Mouse (Mus musculus) T-helper 2 cell (primary cell): ENCODE measurements around the gene March8.

ENCODE experiments used
- in situ Hi-C: fragments of 300-600 bp; cut with MboI, MseI; formaldehyde crosslinking; loops from one replicate; pipeline ENCODE4 v1.15.1; 2025; ENCODE audit warnings: high pct_unique_total_duplicates

The March8 gene

DNA sequence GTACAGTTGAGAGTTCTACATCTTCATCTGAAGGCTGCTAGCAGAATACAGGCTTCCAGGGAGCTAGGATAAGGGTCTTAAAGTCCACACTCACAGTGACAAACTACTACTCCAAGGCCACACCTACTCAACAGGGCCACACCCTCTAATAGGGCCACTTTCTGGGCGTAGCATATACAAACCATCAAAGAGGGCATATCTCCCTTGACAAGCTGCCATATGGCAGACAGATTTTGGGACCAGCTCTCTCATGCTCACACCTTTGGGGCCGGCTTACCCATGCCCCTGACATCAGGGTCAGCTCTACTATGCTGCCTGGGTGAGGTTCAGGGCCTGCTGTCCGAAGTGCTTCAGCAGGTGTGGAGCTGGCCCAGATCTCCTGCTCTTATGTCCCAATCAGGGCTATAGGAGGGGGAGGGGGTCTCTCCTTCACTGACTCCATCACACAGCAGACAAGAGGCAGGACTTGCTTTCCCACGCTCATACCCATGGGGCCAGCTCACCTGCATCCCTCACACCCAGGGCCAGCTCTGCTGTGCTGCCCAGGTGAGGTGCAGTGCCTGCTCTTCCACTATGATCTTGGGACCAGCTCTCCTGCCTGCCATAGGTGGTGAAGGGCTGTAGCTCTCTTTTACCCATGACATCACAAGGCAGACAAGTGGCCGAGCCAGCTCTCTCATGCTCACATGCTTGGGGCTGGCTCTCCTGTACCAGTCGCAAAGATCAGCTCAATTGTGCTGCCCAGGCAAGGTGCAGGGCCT is 32.6 kb downstream of the March8 start:
- in situ Hi-C loops, result no loop called here

DNA sequence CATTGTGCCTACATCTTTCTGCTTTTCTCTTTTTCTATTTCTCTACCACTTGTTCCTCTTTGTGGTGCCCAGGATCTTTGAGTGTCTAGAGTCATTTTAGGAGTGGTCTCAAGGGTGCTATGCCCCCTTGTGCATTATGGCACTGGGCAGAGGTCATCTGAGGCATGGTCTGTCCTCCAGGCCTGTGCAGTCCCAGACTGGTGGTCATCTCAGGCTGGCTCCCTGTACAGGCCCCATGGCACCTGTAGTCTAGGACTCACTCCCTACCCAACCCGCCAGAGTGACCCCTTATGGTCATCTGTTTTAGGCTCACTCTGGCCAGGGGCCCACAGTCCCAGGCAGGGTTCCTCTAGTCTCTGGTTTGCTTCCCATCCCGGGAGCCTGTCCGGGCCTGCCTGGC is 33.7 kb downstream of the March8 start:
- in situ Hi-C loops, result no loop called here

DNA sequence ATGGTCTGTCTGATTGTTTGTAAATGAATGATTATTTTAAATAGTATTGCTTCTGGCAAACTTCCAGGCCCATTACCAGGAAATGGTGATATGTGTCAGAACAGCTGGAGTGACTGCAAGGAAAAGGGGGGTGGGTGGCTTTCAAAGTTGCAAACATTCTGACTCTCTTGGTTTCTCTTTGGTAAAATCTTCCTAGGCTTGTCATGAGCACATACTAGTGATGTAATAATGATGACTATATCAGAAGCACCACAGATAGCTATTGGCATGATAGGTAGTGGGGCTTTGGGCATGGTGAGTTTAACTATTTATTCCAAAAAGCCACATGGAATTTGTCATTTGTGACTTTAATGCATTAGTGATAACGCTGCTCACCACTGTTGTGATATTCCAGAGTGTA is 36.3 kb downstream of the March8 start:
- in situ Hi-C loops, result no loop called here

DNA sequence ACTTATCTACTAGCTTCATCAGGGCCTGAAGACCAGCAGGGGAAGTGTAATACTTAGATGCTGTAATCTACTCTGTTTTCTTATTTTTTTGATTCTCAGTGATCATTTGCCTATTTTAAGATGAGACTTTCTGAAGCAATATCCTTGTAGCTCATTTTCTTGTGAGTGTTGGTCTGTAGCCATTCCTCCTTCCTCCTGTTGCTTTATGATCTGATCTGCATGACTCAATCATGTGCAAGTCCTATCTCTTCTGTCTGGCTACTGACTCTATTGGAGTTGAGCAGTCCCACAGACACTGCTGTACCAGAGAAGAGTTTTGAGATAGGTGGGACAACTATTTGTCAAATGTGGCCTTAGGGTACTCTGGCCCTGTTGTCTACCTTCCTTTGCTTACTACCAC is 36.8 kb downstream of the March8 start:
- in situ Hi-C loops, result no loop called here

DNA sequence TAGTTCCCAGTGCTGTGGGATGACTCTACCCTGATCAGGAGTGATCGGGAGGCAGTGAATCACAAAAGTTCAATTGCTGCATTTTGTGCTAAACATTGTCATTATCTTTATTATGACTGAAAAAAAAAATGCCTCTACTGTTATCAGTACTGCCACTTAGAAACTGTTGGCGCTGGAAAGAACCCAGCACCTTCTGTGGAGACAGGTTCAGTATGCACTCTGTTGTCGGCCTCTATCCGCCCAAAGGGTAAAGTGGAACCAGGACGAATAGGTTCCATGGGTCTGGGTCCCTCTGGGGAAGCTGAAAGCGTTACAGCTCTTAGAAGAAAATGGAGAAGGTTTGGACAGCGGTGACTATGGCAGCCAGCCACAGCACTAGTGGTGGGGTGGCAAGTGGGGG is 41.1 kb downstream of the March8 start:
- in situ Hi-C loops, result no loop called here

DNA sequence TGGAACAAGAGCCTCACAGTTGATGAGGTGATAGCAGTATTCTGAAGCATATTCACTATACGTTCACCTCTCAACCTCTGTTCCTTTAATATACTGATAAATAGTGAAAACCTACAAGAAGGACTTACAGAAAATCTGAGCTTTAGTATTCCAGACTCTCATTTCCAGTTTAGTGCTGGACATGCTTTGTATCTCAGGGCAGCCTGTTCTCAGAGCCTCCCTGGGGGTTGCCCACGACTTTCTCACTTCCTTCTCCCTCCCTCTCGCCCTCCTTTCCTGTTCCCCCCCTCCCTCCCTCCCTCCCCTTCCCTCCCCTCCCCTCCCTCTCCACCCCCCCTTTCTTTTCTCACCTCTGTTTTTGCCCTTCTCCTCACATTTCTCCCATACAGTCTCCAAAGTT is 42.3 kb downstream of the March8 start:
- in situ Hi-C loops, result no loop called here

DNA sequence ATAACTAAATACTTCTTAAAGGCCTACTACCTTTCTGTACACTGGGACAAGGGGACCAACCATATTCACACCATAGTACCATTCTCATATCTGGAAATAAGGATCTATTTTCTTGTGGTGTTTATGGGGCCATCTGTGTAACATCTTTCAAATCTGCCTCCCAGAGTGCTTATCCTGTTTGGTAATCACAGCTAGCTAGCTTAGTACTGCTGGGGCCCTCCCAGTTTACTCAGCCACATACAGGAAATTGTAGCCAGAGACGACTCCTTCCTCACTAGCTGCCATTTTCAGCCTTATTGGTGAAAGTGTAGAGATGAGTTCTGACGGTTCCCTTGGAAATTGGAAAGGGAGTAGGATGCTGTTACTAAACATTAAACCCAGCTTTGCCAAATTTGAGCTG is 43.8 kb downstream of the March8 start:
- in situ Hi-C loops, result no loop called here

DNA sequence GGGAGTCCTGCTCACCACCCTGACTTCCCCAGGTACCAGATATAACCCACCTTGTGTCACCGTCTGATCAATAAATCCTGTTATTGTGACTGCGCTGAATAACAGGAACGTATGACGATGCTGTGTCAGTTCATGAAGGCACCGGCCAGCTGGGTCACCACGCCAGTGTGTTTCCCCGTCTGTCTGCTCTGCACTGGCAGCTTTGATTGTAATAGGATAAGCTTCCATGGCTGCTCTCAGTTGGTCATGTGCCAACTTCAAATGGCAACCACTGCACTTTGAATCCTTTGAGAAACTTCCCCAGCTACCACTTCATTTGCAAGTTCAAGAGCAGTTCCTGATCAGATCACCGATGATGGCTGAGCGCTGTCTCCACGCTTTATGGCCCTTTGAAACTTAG is 45.8 kb downstream of the March8 start:
- in situ Hi-C loops, result no loop called here

DNA sequence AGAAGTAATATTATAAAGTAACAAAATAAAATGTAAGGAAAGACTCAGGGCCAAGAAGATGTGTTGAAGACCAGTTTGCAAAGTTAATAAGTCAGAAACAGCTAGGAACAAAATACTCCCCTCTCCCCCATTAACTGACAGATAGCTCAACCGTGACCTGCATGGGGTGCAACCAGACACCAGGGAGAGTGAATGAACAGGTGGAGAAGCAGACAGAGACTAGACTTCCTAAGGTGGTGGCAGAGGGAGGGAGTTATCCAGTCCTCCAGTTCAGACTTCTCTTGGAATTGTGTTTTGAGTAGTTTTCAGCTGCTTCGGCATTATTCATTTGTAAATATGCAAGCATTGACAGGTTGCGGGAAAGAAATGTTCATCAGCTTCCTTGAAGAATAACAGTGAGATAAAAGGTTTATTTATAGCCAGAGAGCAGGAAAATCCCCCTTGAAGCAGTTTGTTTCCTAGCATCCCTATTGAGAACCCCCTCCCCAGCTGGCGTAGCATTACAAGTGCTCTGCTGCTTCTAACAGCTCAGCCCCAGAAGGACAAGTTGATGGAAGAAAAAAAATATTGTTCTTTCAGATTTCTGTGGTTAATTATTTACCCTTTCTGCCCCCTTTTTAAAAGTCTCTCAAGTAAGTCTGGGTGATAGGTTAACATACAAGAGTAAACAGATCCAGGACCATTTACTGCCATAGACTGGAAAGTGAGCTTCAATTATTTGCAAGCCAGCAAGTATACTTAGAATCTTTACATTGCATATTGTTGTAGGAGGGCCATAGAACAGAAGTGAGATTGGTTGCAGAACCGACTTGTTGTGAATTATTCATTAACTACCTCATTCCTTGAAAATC is 47.6 kb downstream of the March8 start:
- in situ Hi-C loops, result no loop called here

DNA sequence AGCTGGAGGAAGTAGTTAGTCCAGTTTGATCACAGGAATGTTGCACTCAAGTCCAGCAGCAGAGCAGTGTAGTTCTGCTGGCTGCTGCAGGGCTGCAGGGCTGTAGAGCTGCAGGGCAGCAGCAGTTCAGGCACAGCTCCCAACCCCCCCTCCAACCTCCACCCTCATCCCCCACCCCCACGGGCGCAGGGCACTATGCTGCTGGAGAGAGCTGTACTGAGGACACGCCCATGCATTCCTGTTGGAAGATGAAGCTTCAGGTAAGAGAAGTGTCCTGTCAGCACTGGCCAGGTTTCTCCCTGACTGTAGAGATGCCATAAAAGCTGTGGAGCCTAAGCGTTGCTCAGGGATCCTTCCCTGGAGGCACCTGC is 48.2 kb downstream of the March8 start:
- in situ Hi-C loops, result no loop called here

DNA sequence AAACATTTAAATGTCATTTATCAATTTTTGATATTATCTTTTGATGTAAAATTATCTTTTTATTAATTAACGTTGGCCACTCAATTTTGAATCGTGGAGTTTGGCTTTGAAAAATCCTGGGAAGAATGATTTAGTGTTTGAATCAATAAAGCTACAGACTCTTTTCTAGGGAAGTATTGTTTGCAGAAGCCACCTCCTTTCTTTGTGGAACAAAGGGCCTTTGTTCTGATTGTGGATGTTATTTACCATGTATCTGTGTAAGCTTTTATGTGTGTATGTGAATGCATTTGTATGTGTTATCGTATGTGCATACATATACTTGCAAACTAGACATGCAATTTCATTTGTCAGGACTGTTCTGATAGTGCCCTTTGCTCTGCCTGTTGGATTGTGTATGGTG is 48.7 kb downstream of the March8 start:
- in situ Hi-C loops, result no loop called here

DNA sequence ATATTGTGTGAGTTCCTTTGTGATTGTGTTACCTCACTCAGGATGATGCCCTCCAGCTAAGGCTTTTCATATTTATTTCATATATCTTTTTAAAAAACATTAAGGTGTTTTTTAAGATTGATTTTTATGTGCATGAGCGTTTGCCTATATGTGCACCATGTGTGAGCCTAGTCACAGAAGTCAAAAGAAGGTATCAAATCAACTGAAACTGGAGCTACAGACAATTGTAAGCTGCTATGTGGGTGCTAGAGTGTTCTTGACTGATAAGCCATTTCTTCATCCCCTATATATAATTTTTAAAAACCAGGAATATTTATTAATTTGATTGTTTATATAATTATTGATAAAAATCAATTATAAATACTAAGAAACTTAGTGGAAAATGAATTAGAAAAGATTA is 50.2 kb downstream of the March8 start:
- in situ Hi-C loops, result no loop called here

DNA sequence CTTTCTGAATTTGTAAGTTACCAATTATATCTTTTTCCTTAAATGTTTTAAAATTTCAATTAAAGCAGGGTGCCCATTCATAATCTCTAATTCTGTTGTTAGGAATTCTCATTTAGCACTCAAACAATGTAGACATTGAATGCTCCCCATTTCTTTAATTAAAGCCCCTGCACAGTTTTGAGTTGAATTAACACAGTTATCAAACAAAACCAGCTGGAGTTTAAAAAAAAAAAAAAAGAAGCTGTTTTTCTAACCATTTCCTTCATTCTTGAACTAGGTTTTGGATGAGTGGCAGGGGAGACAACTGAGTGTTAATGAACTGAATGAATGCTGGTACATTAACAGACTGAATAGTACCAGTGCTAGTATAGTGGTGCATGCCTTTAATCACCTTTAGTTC is 51.7 kb downstream of the March8 start:
- in situ Hi-C loops, result no loop called here

DNA sequence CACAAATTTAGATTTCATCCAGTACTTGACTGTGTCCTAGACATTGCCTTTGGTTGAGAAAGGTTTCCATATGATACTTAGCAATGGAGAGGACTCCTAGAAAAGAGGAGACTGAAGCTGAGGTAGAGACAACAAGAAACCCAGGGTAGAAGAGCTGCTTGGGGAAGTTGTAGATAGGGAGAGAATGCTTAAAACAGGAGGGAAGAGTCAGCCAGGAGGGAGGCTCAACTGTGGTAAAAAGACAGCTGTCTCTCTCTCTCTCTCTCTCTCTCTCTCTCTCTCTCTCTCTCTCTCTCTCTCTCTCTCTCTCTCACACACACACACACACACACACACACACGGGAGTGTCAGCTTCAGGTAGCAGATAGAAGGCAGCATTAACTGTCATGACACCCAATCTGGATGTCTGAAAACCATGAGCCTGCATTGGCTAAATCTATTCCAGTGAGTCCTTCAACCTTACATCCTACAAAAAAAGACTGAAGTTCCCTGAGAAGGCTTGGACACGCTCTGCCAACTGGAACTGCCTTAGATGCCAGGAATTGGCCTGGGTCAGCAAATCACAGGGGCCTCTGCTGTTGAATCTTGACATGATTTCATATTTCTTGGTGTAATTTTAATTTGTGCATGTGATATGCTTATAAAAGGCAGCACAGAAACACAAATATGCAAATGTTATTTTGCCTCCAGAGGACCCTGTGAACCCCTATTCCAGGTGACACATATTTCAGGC is 57.3 kb downstream of the March8 start:
- in situ Hi-C loops, result no loop called here

DNA sequence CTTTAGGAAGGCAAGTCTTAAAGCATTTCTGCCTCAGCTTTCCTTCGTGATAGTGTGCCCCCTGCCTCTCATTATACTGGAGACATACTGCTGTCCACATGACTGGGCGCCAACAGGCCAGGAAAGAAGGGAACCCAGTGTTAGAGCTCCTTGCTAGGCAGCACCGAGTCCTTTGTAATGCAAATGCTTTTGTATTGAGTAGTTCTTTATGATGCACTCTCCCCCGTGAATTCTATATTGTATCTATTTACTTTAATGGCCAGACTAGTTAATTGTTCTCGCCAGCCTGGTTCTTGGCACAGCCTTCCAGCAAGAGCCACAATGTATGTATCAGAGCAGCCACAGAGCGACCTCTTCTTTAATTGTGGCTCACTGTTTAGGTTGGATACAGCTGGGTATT is 59.8 kb downstream of the March8 start:
- in situ Hi-C loops, result no loop called here

DNA sequence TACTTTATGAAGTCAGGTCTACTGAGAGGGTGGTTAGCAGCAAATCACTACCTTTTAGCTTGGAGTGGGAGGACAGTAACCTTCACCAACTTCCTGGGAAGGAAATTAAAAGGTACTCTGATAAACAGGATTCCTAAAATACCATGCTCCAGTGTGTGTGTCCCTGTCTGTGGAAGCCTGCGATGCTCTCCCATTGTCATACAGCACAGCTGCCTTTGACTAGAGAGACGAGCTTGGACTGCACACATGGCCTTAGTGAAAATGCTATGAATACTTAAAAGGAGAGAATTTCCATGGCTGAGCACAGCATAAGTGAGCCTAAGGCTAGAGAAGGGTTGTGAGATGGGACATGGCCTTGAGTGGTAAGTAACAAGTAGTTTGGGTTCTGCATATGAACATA is 60.3 kb downstream of the March8 start:
- in situ Hi-C loops, result no loop called here

DNA sequence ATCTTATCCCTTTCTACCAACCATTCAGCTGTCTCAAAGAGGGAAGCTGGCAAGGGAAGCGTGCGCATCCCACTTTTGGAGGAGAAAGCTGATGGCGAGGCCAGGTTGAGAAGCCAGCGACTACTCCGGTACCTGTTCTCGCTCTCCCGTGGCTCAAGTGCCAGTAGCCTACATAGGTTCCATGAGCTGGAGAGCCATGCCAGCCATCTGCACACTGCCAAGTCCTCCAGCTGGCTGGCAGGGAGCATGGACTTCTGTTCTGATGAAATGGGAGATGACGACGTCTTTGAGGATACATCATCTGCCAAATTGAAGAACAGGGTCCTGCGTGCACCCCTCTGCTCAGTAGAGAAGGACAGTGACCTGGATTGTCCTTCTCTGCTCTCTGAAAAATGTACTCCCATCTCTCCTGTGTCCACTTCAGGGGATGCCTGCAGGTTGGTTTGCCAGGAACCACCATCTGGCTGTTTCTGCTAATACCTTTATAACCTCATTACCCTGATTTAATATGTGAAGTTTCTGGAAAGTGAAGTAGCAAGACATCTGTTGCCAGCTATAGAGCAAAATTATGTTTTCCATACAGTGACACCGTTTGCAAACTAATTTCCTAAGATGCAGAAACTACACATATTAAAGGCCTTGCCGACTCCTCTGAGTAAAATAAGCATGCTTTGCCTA is 64.1 kb downstream of the March8 start:
- in situ Hi-C loops, result no loop called here

DNA sequence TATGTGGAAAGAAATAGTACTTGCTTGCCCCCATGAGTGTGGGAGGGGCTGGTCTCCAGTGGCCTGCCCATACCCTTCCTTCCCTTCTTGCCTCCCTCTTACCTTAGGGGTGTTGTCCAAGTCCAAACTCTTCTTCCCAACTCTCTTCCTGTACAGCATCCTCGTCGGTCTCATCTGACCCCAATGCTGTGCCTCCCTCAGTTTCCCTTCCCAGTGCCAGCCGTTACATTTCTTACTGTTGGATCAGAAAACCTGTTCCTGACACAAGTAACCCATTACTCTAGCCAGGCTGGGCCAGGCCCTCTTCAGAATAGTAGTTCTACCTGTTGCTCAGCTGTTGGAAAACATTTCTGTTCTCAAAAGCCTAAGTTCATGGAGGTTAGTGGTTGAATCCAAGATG is 64.6 kb downstream of the March8 start:
- in situ Hi-C loops, result no loop called here

DNA sequence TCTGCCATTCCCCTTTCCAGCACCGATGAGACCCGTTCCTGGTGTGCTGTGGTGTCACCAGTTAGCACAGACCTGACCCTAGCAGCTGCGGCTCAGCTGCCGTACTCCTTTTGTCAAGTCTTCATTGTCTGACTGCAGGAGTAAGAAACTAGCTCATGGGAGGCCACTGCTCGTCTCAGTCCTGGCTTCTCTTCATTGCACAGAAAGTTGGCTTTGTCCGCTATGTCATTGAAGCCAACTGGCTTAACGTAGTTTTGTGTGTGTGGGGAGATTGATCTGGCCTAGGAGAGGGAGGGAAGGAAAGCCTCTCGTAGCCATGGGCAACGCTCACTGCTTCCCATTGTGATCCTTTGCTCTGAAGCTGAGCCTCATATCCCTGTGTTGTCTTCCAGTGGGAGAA is 67.4 kb downstream of the March8 start:
- in situ Hi-C loops, result no loop called here

DNA sequence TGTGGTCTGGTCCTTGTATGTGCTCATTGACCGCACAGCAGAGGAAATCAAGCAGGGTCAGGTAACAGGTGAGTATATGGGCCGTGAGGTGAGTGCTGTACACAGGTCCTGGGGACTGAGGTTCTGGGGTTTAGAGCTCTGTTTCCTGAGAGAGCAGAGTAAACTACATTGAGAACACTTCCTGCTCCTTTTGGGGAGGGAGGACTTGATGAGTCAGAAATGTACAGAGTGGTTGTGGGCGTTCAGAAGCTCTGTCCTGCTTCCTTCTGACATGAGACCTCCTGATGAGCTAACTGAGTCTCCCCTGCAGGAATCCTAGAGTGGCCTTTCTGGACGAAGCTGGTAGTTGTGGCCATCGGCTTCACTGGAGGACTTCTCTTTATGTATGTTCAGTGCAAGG is 67.9 kb downstream of the March8 start:
- in situ Hi-C loops, result no loop called here

DNA sequence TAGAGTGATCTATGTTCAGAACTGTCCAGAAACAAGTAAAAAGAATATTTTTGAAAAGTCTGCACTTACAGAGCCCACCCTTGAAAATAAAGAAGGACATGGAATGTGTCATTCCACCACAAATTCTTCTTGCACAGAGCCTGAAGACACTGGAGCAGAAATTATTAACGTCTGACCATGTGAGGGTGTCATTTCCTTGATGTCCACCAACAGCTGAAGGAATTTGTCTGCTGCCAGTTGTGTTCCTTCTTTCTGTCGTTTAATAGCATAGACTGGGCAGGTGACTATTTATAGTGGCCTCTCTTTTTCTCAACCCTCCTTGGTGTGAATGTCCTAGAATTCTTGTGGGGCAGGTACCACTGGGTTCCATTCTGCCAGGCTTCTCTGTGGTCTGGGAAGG is 68.3 kb downstream of the March8 start:
- in situ Hi-C loops, result no loop called here

DNA sequence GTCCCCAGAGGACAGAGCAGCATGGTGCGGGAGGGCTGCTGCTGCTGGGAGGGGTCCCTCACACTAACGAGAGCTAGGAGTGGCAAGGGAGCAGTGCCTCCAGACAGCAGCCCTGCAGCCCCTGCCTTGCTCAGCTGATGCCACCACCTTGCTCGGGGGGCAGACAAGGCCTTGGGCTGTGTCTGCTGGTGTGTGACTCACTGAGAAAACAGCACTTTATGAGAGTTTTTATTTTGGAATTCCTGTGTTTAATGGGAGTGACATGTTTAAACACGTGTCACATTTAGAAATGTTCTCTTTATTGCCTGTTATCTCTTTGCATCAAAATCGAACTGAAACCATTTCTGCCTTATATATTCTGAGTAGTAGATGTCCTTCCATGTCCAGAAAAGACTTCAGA is 68.9 kb downstream of the March8 start:
- in situ Hi-C loops, result no loop called here
